Mouse (Mus musculus): Measurements from ENCODE around the gene Dnmt3l. TPM values are rescaled to one million over a fixed set of nuclear protein-coding genes. Genes with fewer than 3 reads are reported as not detected.
"Not testable (repeated sequence)": the region's sequence is repeated elsewhere in the genome, so short reads cannot be mapped to it uniquely, and the experiment has no call there.

Gene Dnmt3l
- polyA plus RNA-seq, 1 experiment from 2014 or later = 0.86 TPM

GRCm38 (mm10) chr10:78090246-78090645 is 48.5 kb downstream of the Dnmt3l start:
- ATAC-seq (ENCODE audit: insufficient read depth, low FRiP score, low read depth) = no peak
- Histone ChIP-seq H3K27me3 (replicated peaks) (no peaks in the 10 kb centered on the region), H3K9me3 (no peaks in the 10 kb centered on the region), H3K36me3 (no peaks in the 10 kb centered on the region), H3K4me2 (no peak overlapping the region), H3K4me3 (replicated peaks) (no peak overlapping the region), H3K27ac (no peak overlapping the region), H3K9ac (no peak overlapping the region), H3K4me1 (peaks cover 8% of the 10 kb centered on the region; the same call in 1 of the 2 replicates)
- 55% methylated on average over 6 of the region's 6 CpGs for WGBS

GRCm38 (mm10) chr10:78090706-78091491 is 49.2 kb downstream of the Dnmt3l start:
- Histone ChIP-seq H3K27me3 (replicated peaks) (no peaks in the 10 kb centered on the region), H3K9me3 (no peaks in the 10 kb centered on the region), H3K9ac (no peak overlapping the region), H3K36me3 (no peaks in the 10 kb centered on the region), H3K4me1 (peaks cover 10% of the 10 kb centered on the region; the same call in 1 of the 2 replicates), H3K27ac (no peak overlapping the region), H3K4me2 (no peak overlapping the region), H3K4me3 (replicated peaks) (no peak overlapping the region)
- whole genome bisulfite sequencing = 76% methylated on average over 4 of the region's 4 CpGs
- ATAC-seq (ENCODE audit: insufficient read depth, low FRiP score, low read depth) = no peak

GRCm38 (mm10) chr10:78091865-78092724 is 50.3 kb downstream of the Dnmt3l start:
- Histone ChIP-seq H3K4me2 (no peak overlapping the region), H3K4me1 (peaks cover 10% of the 10 kb centered on the region; the same call in 1 of the 2 replicates), H3K27me3 (replicated peaks) (no peaks in the 10 kb centered on the region), H3K9ac (no peak overlapping the region), H3K9me3 (no peaks in the 10 kb centered on the region), H3K4me3 (replicated peaks) (no peak overlapping the region), H3K27ac (no peak overlapping the region), H3K36me3 (no peaks in the 10 kb centered on the region)
- ATAC-seq (ENCODE audit: insufficient read depth, low FRiP score, low read depth) = no peak
- 80% methylated on average over 23 of the region's 23 CpGs for WGBS

- Histone ChIP-seq H3K9ac (no peak overlapping the region), H3K27me3 (replicated peaks) (no peaks in the 10 kb centered on the region), H3K27ac (no peak overlapping the region), H3K4me3 (replicated peaks) (no peak overlapping the region), H3K4me1 (peaks cover 10% of the 10 kb centered on the region; the same call in 1 of the 2 replicates), H3K9me3 (no peaks in the 10 kb centered on the region), H3K36me3 (no peaks in the 10 kb centered on the region), H3K4me2 (no peak overlapping the region)
- whole genome bisulfite sequencing = 85% methylated on average over 13 of the region's 13 CpGs
- ATAC-seq (ENCODE audit: insufficient read depth, low FRiP score, low read depth) = no peak
Observed at GRCm38 (mm10) chr10:78092725-78093029, 50.9 kb downstream of the Dnmt3l start.

GRCm38 (mm10) chr10:78095221-78095620 is 53.5 kb downstream of the Dnmt3l start:
- Histone ChIP-seq H3K27ac (no peak overlapping the region), H3K9me3 (no peaks in the 10 kb centered on the region), H3K9ac (no peak overlapping the region), H3K4me1 (peaks cover 7% of the 10 kb centered on the region; the same call in 1 of the 2 replicates), H3K4me3 (replicated peaks) (no peak overlapping the region), H3K36me3 (no peaks in the 10 kb centered on the region), H3K4me2 (no peak overlapping the region), H3K27me3 (replicated peaks) (no peaks in the 10 kb centered on the region)
- ATAC-seq (ENCODE audit: insufficient read depth, low FRiP score, low read depth) = no peak

GRCm38 (mm10) chr10:78095954-78096931 is 54.5 kb downstream of the Dnmt3l start:
- H3K27me3 ChIP-seq (replicated peaks) = no peaks in the 10 kb centered on the region
- no peak for ATAC-seq (ENCODE audit: insufficient read depth, low FRiP score, low read depth)
- no peak overlapping the region for H3K9ac ChIP-seq
- 73% methylated on average over 5 of the region's 5 CpGs for WGBS
- H3K4me3 ChIP-seq (replicated peaks) = no peak overlapping the region
- peaks cover 4% of the 10 kb centered on the region; the same call in 1 of the 2 replicates for H3K4me1 ChIP-seq
- H3K27ac ChIP-seq = no peak overlapping the region
- no peak overlapping the region for H3K4me2 ChIP-seq
- no peaks in the 10 kb centered on the region for H3K9me3 ChIP-seq
- H3K36me3 ChIP-seq = no peaks in the 10 kb centered on the region

GRCm38 (mm10) chr10:78099860-78100259 is 58.1 kb downstream of the Dnmt3l start:
- H3K4me1 ChIP-seq; ATAC-seq (ENCODE audit: insufficient read depth, low FRiP score, low read depth); H3K4me3 ChIP-seq (replicated peaks); H3K9ac ChIP-seq; H3K4me2 ChIP-seq; H3K27me3 ChIP-seq (replicated peaks); H3K9me3 ChIP-seq; H3K27ac ChIP-seq; H3K36me3 ChIP-seq: not testable (repeated sequence)

GRCm38 (mm10) chr10:78100989-78101780 is 59.4 kb downstream of the Dnmt3l start:
- Histone ChIP-seq H3K4me1 (peaks cover 4% of the 10 kb centered on the region; the same call in 1 of the 2 replicates), H3K36me3 (no peaks in the 10 kb centered on the region), H3K27ac (no peak overlapping the region), H3K4me3 (replicated peaks) (peak overlapping the region; percentile 17), H3K9ac (no peak overlapping the region), H3K27me3 (replicated peaks) (no peaks in the 10 kb centered on the region), H3K9me3 (no peaks in the 10 kb centered on the region), H3K4me2 (peak overlapping the region; percentile 51)
- peak; percentile 19 for ATAC-seq (ENCODE audit: insufficient read depth, low FRiP score, low read depth)
- 10% methylated on average over 16 of the region's 16 CpGs for WGBS

- no peaks in the 10 kb centered on the region for H3K9me3 ChIP-seq
- WGBS = 46% methylated on average over 11 of the region's 11 CpGs
- H3K27me3 ChIP-seq (replicated peaks) = no peaks in the 10 kb centered on the region
- H3K27ac ChIP-seq = peak overlapping the region; percentile 73
- H3K4me2 ChIP-seq = no peak overlapping the region
- H3K36me3 ChIP-seq = no peaks in the 10 kb centered on the region
- H3K9ac ChIP-seq = no peak overlapping the region
- ATAC-seq (ENCODE audit: insufficient read depth, low FRiP score, low read depth) = no peak; the same call in 1 of the 2 replicates
- peaks cover 4% of the 10 kb centered on the region; the same call in 1 of the 2 replicates for H3K4me1 ChIP-seq
- no peak overlapping the region for H3K4me3 ChIP-seq (replicated peaks)
Observed at GRCm38 (mm10) chr10:78104555-78105490, 63.1 kb downstream of the Dnmt3l start.

GRCm38 (mm10) chr10:78105548-78105947 is 63.8 kb downstream of the Dnmt3l start:
- no peak for ATAC-seq (ENCODE audit: insufficient read depth, low FRiP score, low read depth)
- H3K9ac ChIP-seq = no peak overlapping the region
- H3K4me2 ChIP-seq = no peak overlapping the region
- peaks cover 4% of the 10 kb centered on the region; the same call in 1 of the 2 replicates for H3K4me1 ChIP-seq
- WGBS = 78% methylated on average over 12 of the region's 12 CpGs
- H3K27ac ChIP-seq = peak overlapping the region; percentile 73; the same call in 1 of the 2 replicates
- H3K4me3 ChIP-seq (replicated peaks) = no peak overlapping the region
- H3K9me3 ChIP-seq = no peaks in the 10 kb centered on the region
- no peaks in the 10 kb centered on the region for H3K36me3 ChIP-seq
- no peaks in the 10 kb centered on the region for H3K27me3 ChIP-seq (replicated peaks)

All from stomach, embryonic 15.5 days (tissue).